Comparison of ENCODE assay signal across 12 mouse cellular contexts in the genomic region with DNA sequence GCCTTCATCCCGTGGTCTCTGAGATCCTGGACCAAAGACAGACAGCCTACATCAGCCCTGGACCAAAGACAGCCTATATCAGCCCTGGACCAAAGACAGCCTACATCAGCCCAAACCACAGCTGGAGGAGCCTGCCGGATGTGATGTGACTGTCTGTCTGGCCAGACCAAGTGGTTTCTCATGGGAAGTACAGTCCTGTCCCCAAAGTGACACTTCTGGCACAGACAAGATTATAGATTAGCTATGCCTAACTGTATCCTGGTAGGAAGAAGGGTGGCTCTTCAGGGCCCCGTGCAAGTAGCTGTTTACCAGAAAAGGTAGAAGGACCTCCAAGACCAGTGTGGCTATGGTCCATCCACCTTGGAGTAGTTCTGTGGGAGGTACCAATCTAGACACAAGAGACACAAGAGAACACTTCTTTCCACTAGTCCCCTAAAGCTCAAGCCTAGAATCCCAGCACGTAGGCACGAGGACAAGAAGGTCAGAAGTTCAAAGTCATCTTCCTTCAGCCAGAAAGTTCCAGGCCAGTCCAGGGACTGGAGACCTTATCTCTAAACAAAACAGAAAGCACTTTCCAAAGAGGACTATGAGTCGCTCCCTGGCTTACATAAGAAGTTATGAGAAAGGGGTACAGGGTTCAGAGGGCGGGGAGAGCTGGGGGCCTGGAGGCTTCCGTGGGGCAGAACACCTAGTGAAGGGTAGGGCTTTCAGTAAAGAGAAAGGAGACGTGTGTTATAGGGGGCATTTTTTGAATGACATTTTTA. TPM values are rescaled to one million over a fixed set of nuclear protein-coding genes. Genes with fewer than 3 reads are reported as not detected.
DNase-seq lines count a peak whose midpoint lies in the region; ATAC-seq and TF ChIP-seq lines count a peak whose summit lies in the region.
"Had no signal": no experiment of that assay in that cellular context is flagged by ENCODE, and none has a peak within 500 bp of the region (broad histone marks: within the 10 kb centered on the region; RNA-seq: fewer than 3 reads in every experiment).

No protein-coding gene starts in this region.

- H3K9me3 ChIP-seq in lung, postnatal 0 days (ENCODE audit: low read length), result no peaks in the 10 kb centered on the region
- H3K9me3 ChIP-seq in heart, embryonic 13.5 days, result no peaks in the 10 kb centered on the region

- H3K36me3 ChIP-seq in lung, postnatal 0 days (ENCODE audit: insufficient read depth, low read length), result no peaks in the 10 kb centered on the region
- H3K36me3 ChIP-seq in heart, embryonic 13.5 days, result peaks cover 6% of the 10 kb centered on the region; the same call in 1 of the 2 replicates
- no peaks in the 10 kb centered on the region for H3K36me3 ChIP-seq in small intestine, adult 2 months (ENCODE audit: control insufficient read depth, insufficient read depth, low read length)

- ATAC-seq in lung, postnatal 0 days, result no peak
- ATAC-seq in heart, embryonic 13.5 days (ENCODE audit: extremely low read depth, insufficient number of reproducible peaks, low FRiP score, low TSS enrichment), result no peak
- no peak for ATAC-seq in CD4-positive, CD25-positive, alpha-beta regulatory T cell, adult 4 months
- ATAC-seq: activated CD4-positive, CD25-positive, alpha-beta regulatory T cell, adult 4 months; hindbrain, embryonic 16.5 days had no signal

- H3K4me2 ChIP-seq in lung, postnatal 0 days (replicated peaks; ENCODE audit: low read depth, low read length), result no peak overlapping the region
- H3K4me2 ChIP-seq in heart, embryonic 13.5 days, result no peak overlapping the region

- H3K27me3 ChIP-seq in lung, postnatal 0 days (replicated peaks; ENCODE audit: insufficient read depth, low read length), result no peaks in the 10 kb centered on the region
- H3K27me3 ChIP-seq in heart, embryonic 13.5 days (replicated peaks), result no peaks in the 10 kb centered on the region
- no peaks in the 10 kb centered on the region for H3K27me3 ChIP-seq in small intestine, adult 2 months (ENCODE audit: control insufficient read depth, insufficient read depth, low read length)
- no peaks in the 10 kb centered on the region for H3K27me3 ChIP-seq in cerebellum, adult 2 months (ENCODE audit: control insufficient read depth, insufficient read depth, low read length)

- TF ChIP-seq POLR2A in small intestine, adult 2 months (IDR thresholded peaks at IDR 0.05; ENCODE audit: low read depth, low read length), result no peak; the same call in 1 of the 2 replicates
- TF ChIP-seq POLR2A in cerebellum, adult 2 months (IDR thresholded peaks at IDR 0.05; ENCODE audit: borderline replicate concordance, insufficient read depth, low read length), result no peak

- no peak for TF ChIP-seq EP300 in lung, postnatal 0 days (IDR thresholded peaks at IDR 0.05)

- peaks cover 15% of the 10 kb centered on the region; the same call in 1 of the 2 replicates for H3K4me1 ChIP-seq in lung, postnatal 0 days (ENCODE audit: insufficient read depth, low read depth, low read length)
- peaks cover 56% of the 10 kb centered on the region for H3K4me1 ChIP-seq in brown adipose tissue, adult 24 weeks (ENCODE audit: control insufficient read depth, insufficient read depth, insufficient read length, low read length)
- H3K4me1 ChIP-seq in heart, embryonic 13.5 days, result peaks cover 55% of the 10 kb centered on the region
- H3K4me1 ChIP-seq in small intestine, adult 2 months (ENCODE audit: control insufficient read depth, insufficient read depth, insufficient read length, low read length), result peaks cover 34% of the 10 kb centered on the region
- H3K4me1 ChIP-seq in cerebellum, adult 2 months (ENCODE audit: control insufficient read depth, insufficient read depth, low read length), result no peaks in the 10 kb centered on the region

- 60% methylated on average over 9 of the region's 9 CpGs for WGBS in lung, postnatal 0 days
- WGBS in heart, embryonic 13.5 days, result 46% methylated on average over 9 of the region's 9 CpGs
- 29% methylated on average over 9 of the region's 9 CpGs for WGBS in small intestine, adult 2 months
- 89% methylated on average over 9 of the region's 9 CpGs for WGBS in cerebellum, adult 2 months

- H3K4me3 ChIP-seq in lung, postnatal 0 days (ENCODE audit: low read depth, low read length), result no peak overlapping the region
- no peak overlapping the region for H3K4me3 ChIP-seq in brown adipose tissue, adult 24 weeks (ENCODE audit: insufficient read depth, low read depth, low read length)
- no peak overlapping the region for H3K4me3 ChIP-seq in heart, embryonic 13.5 days
- no peak overlapping the region for H3K4me3 ChIP-seq in small intestine, adult 2 months (ENCODE audit: low read depth, low read length)
- no peak overlapping the region for H3K4me3 ChIP-seq in cerebellum, adult 2 months (replicated peaks; ENCODE audit: insufficient read depth, low read depth, low read length)

- H3K27ac ChIP-seq in lung, postnatal 0 days (ENCODE audit: low read length), result 0 out of 2 replicates have a peak overlapping the region, but pooled peaks have one; percentile 38
- H3K27ac ChIP-seq in brown adipose tissue, adult 24 weeks (replicated peaks; ENCODE audit: low read depth, low read length), result peak overlapping the region; percentile 76
- H3K27ac ChIP-seq in heart, embryonic 13.5 days (replicated peaks), result peak overlapping the region; percentile 48
- H3K27ac ChIP-seq in small intestine, adult 2 months (ENCODE audit: insufficient read depth, low read depth, low read length), result peak overlapping the region; percentile 92
- H3K27ac ChIP-seq in cerebellum, adult 2 months (ENCODE audit: insufficient read depth, low read length), result no peak overlapping the region

- no peak for TF ChIP-seq CTCF in lung, postnatal 0 days (IDR thresholded peaks at IDR 0.05)
- no peak for TF ChIP-seq CTCF in small intestine, adult 2 months (IDR thresholded peaks at IDR 0.05; ENCODE audit: extremely low read depth, insufficient read length, insufficient replicate concordance, low read depth, low read length)
- TF ChIP-seq CTCF in cerebellum, adult 2 months (IDR thresholded peaks at IDR 0.05; ENCODE audit: borderline replicate concordance, insufficient read depth, low read depth, low read length), result no peak

- DNase-seq in lung, postnatal 0 days (ENCODE audit: low spot score), result no peak
- DNase-seq in lung, postnatal 14 days, result no peak
- no peak for DNase-seq in cerebellum, adult 2 months
- DNase-seq: gastrocnemius, postnatal 14 days; kidney, postnatal 4 days; left cerebral cortex, postnatal 4 days had no signal

- no peak overlapping the region for H3K9ac ChIP-seq in lung, postnatal 0 days (replicated peaks; ENCODE audit: low read depth)
- no peak overlapping the region for H3K9ac ChIP-seq in heart, embryonic 13.5 days

RNA-seq across cellular contexts. Expression of a gene that starts 27.8 kb away (rescaled TPM):
- 62.2 and 62.4 TPM in 2 replicates for polyA plus RNA-seq in lung, postnatal 0 days (2015; fragmentation: Nextera tagmentation; extraction: Ambion mirVana)
- polyA plus RNA-seq in brown adipose tissue, adult 24 weeks (2012; ENCODE audit: insufficient read depth, insufficient read length, missing spikeins), result 35.4 and 37.4 TPM in 2 replicates
- polyA plus RNA-seq in heart, embryonic 13.5 days (2015; fragmentation: Nextera tagmentation; extraction: Ambion mirVana), result 44.5 and 45.3 TPM in 2 replicates
- 32.6 and 49.2 TPM in 2 replicates for polyA plus RNA-seq in small intestine, adult 2 months (2012; rRNA removed)
- polyA plus RNA-seq in CD4-positive, CD25-positive, alpha-beta regulatory T cell, adult 4 months (2017; shearing (Covaris generic)), result 10 to 100 TPM; 11.9 to 18.9 TPM
- polyA plus RNA-seq in cerebellum, adult 2 months (2012; rRNA removed), result 124 and 137 TPM in 2 replicates
